Mouse (Mus musculus) urinary bladder, postnatal 14 days (tissue): ENCODE results near the gene Ins2.

Experiments
- DNase-seq: peaks from one replicate; pipeline ENCODE4 v3.0.0; 2021; ENCODE audit warnings: low spot score

The Ins2 gene

DNA sequence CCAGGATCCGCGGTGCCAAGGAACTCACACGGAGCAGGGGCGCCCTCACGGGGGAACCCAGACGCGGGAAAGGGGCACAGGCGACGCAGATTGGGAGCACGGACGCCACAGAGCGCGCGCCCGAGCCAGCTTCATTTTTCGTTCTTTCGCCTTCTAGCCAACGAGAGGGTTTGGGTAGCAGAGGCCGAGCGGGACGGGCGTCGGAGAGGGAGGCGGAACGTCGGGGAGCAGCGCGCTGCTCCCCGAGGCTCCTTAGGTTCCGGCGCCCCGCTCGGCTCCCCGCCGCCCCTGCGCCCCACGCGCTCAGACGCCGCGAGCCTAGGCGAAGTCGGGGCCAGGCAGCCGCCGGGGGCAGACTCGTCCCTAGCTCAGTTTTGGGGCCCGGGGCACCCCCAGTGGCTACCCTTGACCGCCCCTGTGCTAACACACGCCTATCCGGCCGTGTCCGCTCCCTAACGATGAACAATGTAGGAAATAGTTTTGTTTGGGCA lies 79.2 kb downstream of the Ins2 start:
- DNase-seq, result peak; percentile 26

DNA sequence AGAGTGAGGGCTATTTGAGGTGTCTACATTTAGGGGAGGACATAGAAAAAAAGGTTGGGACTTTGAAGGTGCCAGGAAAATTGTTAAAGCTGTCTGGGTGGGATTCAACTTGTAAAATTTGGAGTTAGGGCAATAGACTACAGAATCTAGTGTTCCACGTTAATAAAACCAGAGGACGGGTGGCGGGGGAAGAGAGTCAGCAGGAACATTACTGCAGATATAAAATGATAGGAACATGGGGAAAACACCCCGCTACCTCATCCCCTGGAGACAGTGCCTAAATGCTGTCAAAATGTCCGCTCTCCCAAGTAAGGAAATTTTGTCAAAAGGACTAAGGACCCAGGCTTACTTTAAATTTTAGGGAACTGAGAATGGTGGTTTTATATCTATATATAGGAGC lies 80.0 kb downstream of the Ins2 start:
- DNase-seq, result no peak

DNA sequence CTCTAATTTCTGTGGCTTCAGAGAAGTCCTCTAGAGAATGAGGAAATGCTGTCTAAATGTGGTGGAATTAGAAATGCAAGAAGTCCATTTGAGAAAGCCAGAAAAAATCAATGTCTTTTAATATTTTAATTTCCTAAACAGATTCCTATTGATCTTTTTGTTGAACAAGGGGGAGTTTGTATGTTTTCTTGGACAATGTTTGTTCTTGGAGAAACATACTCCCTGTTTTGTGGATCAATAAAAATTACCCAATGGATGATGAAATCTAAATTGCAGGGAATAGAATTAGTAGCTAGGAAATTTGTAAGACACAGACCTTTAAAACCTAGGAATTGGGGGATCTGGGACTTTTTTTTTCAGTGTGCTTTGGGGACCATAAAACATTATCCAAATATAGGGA lies 81.4 kb downstream of the Ins2 start:
- no peak for DNase-seq

DNA sequence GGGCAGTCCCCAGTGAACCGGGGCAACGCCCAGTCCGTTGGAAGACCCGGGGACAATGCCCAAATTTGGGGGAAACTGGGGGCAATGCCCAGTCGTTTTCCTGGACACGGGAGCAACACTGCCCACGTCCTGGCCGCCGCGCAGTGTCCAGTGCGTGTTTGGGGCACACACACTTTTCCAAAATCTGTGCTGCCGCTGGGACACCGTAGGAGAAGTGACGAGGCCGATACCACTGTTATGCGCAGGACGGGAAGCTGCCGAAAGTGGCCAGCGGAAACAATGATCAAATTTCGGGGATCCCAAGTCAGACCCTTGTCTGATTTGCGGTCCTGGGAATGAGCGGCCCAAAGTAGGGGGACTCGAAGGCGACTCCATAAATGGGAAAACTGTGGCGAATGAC lies 82.1 kb downstream of the Ins2 start:
- no peak for DNase-seq

DNA sequence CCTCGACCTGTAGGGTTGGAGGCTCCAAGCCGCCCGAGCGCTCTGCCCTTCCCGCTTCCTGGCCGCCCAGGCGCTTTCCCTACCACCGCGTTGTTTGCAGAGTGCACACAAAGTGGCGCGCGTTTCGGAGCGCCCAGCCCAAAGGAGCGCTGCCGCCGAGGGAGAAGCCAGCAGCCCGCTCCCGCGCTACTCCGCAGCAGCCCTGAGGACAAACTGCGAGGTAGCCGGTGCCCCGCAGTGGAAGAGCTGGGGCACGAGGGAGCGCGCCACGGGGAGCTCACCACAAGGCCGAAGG lies 82.6 kb downstream of the Ins2 start:
- DNase-seq, result peak; percentile 26

- no peak for DNase-seq
Observed at GRCm38 (mm10) chr7:142659767-142660650, 83.2 kb downstream of the Ins2 start.

GRCm38 (mm10) chr7:142659181-142659681 lies 84.0 kb downstream of the Ins2 start:
- DNase-seq, result no peak

- DNase-seq, result no peak
Observed at GRCm38 (mm10) chr7:142658681-142659180, 84.5 kb downstream of the Ins2 start.

DNA sequence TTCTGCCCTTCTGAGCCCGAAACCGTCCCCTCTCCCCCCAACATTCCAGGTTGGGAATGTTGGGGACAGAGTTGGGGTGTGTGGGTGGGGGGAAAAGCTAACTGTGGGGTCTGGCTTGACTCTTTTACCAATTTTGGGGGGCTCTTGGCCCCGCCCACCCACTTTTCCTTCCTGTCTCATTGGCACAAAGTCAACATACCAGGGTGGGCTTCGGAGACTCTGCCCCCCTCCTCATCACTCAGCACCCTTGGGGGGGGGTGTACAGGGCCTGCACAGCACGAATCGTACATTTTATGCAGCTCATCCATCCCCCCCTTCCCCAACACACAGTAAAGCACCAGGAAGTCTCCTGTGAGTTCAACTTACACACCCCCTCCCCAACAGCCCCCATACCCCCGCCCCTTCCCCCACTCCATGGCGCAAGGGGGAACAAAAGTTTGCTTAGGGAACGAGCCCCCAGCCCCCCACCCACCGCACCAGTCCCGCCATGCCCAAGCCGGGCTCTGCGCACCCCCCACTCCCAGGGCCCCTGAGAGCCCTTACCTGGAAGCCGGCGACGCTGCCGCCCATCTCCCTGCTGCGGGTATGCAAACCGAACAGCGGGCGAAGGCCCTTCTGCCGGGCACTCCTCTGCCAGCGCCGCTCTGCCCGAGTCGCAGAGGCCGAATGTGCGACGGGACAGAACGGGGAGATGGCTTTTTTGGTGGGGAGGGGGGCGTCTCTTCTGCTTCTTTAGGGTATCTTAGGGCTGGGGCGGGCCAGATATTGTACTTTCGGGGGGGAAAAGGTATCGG lies 85.2 kb downstream of the Ins2 start:
- DNase-seq, result no peak

GRCm38 (mm10) chr7:142657341-142657791 lies 85.8 kb downstream of the Ins2 start:
- no peak for DNase-seq

GRCm38 (mm10) chr7:142656055-142656454 lies 87.1 kb downstream of the Ins2 start:
- DNase-seq, result no peak

DNA sequence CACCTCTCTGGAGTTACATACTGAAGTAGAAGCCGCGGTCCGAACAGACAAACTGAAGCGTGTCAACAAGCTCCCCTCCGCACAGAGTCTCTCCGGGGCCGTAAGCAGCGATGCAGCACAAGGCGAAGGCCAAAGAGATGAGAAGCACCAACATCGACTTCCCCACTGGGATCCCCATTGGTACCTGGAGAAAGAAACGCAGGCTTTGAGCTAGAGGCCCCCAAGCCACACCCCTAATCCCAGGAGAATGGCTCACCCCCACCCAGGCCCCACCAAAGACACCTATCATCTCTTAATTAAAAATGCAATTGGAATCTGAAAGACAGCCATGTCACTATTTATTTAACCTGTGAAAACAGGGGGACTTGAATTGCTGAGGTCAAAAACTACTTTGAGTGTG lies 87.5 kb downstream of the Ins2 start:
- no peak for DNase-seq

DNA sequence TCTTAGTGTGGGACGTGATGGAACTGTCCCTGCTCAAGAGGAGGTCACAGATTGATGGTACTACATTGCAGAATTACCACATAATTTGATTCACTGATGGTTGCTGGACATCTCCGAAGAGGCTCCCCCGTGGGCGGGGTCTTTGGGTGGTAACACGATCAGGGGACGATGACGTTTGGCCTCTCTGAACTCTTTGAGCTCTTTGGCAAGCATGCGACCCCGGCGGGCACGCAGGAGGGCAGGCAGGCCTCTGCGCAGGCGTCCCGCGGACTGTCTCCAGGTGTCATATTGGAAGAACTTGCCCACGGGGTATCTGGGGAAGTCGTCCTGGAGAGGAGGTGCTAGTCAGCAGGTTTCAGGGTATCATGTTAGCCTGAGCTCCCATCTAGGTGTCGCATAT lies 89.5 kb downstream of the Ins2 start:
- no peak for DNase-seq

DNA sequence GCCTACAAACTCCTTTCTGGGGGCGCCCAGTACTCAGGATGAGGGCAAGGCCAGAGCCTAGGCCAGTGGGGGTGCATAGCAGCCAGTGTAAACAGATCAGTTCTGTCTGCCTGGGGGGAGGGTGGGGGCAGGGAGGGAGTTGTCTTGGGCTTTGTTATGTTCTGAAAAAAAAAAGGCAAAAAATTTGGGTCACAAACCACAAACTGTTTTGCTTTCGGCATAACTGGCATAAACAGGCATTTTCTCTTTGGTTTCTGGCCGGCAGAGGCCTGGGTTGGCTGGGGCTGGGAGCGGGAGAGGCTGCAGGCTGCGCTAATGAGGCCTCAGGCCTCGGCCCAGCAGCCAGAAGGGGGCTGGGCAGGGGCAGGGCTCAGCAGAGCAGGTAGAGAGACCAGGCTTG lies 96.5 kb downstream of the Ins2 start:
- no peak for DNase-seq

- DNase-seq, result no peak
Observed at GRCm38 (mm10) chr7:142645045-142645444, 98.1 kb downstream of the Ins2 start.

GRCm38 (mm10) chr7:142636178-142636577 lies 107.0 kb downstream of the Ins2 start:
- no peak for DNase-seq

GRCm38 (mm10) chr7:142630691-142631090 lies 112.5 kb downstream of the Ins2 start:
- DNase-seq, result peak; percentile 20

GRCm38 (mm10) chr7:142629806-142630205 lies 113.4 kb downstream of the Ins2 start:
- no peak for DNase-seq
